Mouse (Mus musculus) 3134 (cell line): ENCODE data around the gene C3ar1.

ENCODE experiments used
- DNase-seq: peaks from one replicate; pipeline ENCODE4 v3.0.0-alpha.2; 2011; ENCODE audit warnings: low spot score; ENCODE audit not compliant: insufficient read length; ENCODE audit errors: extremely low read depth

Gene C3ar1

GRCm38 (mm10) chr6:122855955-122856354 is at the start of gene C3ar1:
C3ar1 (minus strand) TSS chr6:122856161.
- no peak for DNase-seq

DNA sequence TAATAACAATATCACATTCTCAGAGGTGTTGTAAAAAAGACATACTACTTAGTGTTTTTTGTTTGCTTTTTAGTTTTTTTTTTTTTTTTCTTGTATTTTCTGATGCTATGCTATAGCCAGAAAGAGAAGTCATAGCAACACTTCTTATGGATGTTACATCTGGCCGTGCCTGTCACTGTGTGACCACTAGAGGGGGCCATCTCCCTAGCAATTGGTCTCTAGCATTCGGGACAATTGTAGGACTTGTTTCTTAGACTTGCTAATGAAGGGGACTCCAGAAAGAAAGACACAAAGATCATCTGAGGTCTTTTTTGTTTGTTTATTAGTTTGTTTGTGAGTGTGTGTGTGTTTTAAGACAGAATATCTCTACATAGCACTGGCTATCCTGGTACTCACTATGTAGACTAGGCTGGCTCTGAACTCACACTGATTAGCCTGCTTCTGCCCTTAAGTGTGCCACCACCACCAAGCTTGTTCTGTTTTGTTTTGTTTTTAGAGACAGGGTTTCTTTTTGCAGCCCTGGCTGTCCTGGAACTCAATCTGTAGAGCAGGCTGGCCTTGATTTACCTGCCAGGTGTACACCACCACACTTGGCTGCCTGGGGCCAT is 36.6 kb upstream of the C3ar1 start:
- DNase-seq: no peak

- no peak for DNase-seq
Measured at GRCm38 (mm10) chr6:122889599-122889998, 33.6 kb upstream of the C3ar1 start.

DNA sequence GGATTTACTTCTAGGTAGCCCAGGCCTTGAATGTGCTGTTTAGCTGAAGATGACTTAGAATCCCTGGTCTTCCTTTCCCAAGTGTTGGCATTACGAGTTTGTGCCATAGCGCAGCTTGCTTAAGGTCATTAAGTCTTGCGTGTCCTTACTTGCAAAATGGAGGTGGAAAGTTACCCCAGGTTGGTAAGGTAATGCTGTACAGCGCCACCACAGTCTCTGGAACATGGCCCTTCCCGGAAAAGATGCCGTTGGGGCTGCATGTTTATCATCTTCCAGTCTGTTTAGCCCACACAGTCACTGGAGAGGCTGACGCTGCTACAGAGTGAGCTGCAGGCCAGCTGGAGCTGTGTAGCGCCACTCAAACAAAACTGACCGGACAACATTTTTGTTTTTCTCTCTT is 27.6 kb upstream of the C3ar1 start:
- DNase-seq: no peak

DNA sequence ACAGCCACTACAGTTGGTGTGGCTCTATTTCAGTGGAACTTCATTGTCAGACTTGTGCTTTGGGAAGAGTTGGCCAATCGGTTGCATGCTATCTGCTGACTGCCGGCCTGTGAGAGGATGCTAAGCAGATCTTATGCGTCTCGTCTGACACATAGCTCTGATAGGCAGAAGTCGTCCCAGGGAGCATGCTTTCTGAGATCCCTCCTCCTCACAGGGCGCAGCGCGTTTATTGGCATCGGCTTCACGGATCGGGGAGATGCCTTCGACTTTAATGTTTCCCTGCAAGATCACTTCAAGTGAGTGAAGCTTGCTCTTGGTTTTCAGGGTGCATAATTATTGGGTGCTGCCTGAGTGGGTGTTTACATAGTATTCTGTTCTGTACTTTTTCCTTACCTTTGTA is 25.3 kb upstream of the C3ar1 start:
- no peak for DNase-seq

DNA sequence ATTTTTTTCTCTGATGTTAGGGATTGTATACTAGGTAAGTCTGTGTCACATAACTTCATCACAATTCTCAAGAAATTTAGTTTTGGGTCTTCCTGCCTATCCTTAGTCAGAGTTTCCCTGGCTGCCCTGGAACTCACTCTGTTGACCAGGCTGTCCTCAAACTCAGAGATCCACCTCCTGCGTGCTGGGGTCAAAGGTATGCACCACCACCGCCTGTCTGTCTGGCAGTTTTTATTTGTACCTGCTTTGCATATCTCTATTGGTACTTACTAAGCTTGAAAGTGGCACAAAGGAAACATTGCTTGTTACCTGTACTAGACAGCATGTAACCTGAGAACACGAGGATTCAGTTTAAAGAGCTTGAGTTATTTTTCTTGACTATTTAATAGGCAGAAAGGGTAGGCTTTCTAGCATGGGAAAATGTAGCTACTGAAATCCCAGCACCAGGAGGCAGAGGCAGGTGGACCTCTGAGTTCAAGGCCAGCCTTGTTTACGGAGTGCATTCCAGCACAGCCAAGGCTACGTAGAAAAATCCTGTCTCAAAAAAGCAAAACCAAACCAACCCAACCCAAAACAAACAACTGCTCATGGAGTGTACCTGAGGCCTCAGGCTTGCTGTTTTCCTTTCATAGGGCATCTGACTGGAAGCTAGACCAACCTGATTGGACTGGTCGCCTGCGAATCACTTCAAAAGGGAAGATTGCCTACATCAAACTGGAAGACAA is 24.0 kb upstream of the C3ar1 start:
- DNase-seq: no peak

GRCm38 (mm10) chr6:122879141-122879735 is 23.3 kb upstream of the C3ar1 start:
- no peak for DNase-seq

GRCm38 (mm10) chr6:122874720-122875389 is 18.9 kb upstream of the C3ar1 start:
- DNase-seq: no peak

- peak; percentile 94 for DNase-seq
Measured at GRCm38 (mm10) chr6:122873871-122874719, 18.1 kb upstream of the C3ar1 start, which contains the start of gene Necap1. Necap1 (plus strand) TSS chr6:122874474.

DNA sequence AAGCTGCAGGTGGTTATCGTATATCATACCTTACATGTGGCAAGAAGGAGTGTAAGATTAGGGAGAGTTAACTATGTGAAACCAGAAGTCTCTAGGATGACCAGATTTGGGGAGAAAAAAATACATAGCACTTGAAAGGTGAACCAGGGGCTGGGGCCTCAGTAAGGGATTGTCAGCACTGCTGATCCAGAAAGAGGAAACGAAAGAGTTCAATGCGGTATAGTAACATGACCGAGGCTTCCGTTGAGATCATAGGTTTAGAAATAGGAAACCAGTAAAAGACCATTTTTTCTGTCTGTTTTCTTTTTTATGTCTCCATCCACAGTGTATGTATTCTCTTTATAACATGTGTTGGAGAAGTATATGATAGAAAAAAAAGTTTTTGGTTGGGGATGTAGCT is 16.8 kb upstream of the C3ar1 start:
- no peak for DNase-seq

GRCm38 (mm10) chr6:122869846-122870245 is 13.9 kb upstream of the C3ar1 start:
- DNase-seq: peak; percentile 69

DNA sequence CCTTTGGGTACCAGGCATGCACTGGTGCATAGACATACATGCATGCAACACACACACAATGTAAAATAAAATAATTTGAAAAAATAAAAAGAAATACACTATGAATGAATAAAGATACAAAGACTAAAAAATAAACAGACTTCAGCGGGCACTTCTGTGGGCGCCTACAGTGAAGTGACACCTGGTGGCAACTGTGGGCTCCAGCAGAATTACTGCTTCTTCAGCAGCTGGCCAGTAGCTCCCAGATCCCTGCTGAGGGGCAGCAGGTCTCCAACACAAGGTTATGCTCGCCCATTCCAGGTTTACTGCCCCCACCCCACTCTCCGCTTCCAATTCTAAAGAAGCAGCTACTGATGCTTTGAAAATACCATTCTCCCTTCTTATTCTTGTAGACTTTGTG is 12.0 kb upstream of the C3ar1 start:
- no peak for DNase-seq

DNA sequence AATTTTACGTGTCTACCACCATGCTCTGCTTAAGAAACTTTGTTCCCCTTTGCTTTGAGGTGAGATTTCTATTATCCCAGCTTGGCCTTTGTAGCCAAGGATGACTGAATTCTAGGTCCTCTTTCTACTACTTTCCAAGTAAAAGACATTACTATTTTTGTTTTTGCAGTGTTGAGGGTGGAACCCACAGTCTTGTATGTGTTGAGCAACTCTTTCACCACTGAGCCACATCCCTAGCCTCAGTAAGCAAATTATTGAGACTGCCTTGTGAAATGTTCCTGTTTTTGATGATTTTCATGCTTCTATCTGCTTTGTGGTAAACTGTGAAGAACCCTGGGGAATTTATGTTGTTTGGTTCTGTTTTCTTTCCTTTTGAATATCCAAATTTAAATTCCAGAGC is 6.9 kb upstream of the C3ar1 start:
- no peak for DNase-seq

GRCm38 (mm10) chr6:122862434-122862833 is 6.5 kb upstream of the C3ar1 start:
- no peak for DNase-seq

DNA sequence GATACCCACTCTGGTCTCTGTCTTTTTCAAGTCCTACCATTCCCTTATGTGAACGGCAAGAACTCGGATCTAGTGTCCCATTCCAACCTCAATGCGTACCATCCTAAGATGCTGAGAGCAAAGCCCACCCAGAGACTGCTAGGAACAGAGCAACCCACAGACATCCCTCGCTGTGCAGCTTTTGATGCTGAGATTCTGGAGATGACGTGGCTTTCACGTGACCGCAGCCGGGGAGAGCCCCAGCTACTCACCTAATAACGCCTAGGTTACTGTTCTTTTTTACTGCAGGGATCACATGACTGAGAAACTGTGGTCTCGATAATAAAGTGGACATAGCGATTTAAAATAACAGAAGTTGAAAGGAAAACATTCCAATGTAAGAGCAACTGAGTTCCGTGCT is 1.4 kb downstream of the C3ar1 start:
- DNase-seq: no peak

DNA sequence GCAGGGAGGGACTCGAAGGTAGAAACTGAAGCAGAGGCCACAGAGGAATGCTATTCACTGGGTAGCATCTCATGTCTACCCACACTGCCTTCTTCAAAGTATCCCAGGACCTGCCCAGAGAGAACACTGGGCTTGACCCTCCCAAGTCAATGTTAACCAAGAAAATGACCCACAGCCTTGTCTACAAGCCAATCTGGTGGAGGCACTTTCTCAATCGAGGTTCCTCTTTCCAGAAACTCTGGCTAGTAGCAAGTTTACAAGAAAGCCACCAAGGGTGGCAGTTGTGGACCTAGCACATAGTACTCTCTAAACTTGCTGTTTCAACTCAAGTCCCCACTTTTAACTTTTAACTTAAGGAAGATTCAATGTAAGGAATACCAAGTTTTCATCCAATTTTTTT is 3.3 kb downstream of the C3ar1 start:
- no peak for DNase-seq

- no peak for DNase-seq
Measured at GRCm38 (mm10) chr6:122843759-122844158, 12.2 kb downstream of the C3ar1 start.

DNA sequence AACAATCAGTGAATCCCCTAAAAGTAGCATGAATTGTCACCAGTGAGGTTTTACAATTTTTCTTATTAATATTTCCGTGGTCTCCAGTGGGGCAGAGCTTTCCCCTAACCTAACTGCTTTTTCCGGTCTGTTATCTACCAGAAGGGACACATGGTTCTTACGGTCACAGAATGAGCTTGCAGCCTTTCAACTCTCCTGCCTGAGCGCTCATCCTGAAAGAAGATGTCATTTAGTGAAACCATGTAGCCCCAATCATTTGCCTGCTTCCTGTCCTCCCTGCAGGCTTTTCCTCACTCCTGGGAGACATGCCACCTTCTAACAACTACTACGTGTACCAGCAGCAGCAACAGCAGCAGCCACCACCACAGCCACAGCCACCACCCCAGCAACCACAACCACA is 18.4 kb downstream of the C3ar1 start:
- DNase-seq: no peak

DNA sequence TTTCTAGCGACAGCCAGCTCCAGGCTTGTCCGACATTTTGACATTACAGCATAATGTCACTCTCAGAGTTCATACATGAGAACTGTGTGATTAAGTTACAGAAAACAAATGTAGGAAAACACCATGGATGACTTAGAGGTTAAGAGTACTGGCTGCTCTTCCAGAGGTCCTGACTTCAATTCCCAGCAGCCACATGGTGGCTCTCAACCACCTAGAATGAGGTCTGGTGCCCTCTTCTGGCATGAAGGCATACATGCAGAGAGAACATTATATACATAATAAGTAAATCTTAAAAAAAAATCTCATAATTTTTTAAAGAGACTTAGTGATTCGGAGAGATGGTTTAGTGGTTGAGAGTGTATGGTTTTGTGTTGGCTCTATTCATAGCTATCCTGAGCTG is 19.0 kb downstream of the C3ar1 start:
- no peak for DNase-seq

- no peak for DNase-seq
Measured at GRCm38 (mm10) chr6:122834365-122834764, 21.6 kb downstream of the C3ar1 start.

DNA sequence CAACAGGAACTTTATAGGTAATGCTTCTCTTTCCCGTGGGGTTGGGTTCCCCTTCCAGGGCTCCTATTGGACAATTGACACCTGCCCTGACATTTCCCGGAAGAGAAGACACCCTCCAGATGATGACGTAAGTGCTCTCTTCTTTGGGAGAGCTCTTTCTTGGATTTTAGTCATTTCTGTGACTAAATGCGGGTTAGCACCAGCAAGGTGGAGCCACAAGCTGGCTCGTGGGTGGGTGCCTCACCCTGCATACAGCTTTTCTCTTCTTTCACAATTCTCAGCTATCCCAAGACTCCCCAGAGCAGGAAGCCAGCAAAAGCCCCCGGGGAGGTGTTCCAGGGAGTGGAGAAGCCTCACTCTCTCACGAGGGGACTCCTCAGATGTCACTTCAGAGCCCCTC is 23.1 kb downstream of the C3ar1 start:
- no peak for DNase-seq
